Mouse (Mus musculus): ENCODE results near the gene Olfr270.

GRCm38 (mm10) chr4:52999449-52999848 lies 35.1 kb downstream of the Olfr270 start:
- TF ChIP-seq CTCF (IDR thresholded peaks at IDR 0.05; ENCODE audit: control insufficient read depth, insufficient read depth, insufficient replicate concordance, low read depth, low read length) (no peak), POLR2A (IDR thresholded peaks at IDR 0.05; ENCODE audit: control insufficient read depth, low read depth, low read length) (no peak)
